Mouse (Mus musculus): Measurements from ENCODE around the gene Grik3. TPM values are rescaled to one million over a fixed set of nuclear protein-coding genes. Genes with fewer than 3 reads are reported as not detected.

The Grik3 gene
- polyA plus RNA-seq, 1 experiment = not detected

- H3K79me2 ChIP-seq (ENCODE audit: control insufficient read depth, insufficient read depth) = no peaks in the 10 kb centered on the region
- H3K36me3 ChIP-seq (ENCODE audit: control insufficient read depth, insufficient read depth) = no peaks in the 10 kb centered on the region
- no peak overlapping the region for H3ac ChIP-seq (ENCODE audit: control insufficient read depth, insufficient read length)
- no peak overlapping the region for H3K4me2 ChIP-seq (ENCODE audit: low read depth)
- no peak overlapping the region for H3K4me3 ChIP-seq
- no peak for TF ChIP-seq USF1 (IDR thresholded peaks at IDR 0.05; ENCODE audit: low read depth)
- TF ChIP-seq REST (IDR thresholded peaks at IDR 0.05; ENCODE audit: insufficient read depth, insufficient read length) = no peak
- no peak for TF ChIP-seq SRF (IDR thresholded peaks at IDR 0.05; ENCODE audit: control insufficient read depth, insufficient read length, low read depth)
- TF ChIP-seq MYOG (IDR thresholded peaks at IDR 0.05; ENCODE audit: control insufficient read depth in 1 of 3, insufficient read depth in 1 of 3, insufficient read length in 2 of 3, low read depth in 2 of 3) = no peak
- TF ChIP-seq POLR2A (IDR thresholded peaks at IDR 0.05; ENCODE audit: insufficient read length, low read depth) = no peak
- no peak for TF ChIP-seq POLR2AphosphoS2 (IDR thresholded peaks at IDR 0.05; ENCODE audit: insufficient read length, low read depth)
- no peak for TF ChIP-seq E2F4 (IDR thresholded peaks at IDR 0.05; ENCODE audit: insufficient read depth)
- TF ChIP-seq CEBPB (IDR thresholded peaks at IDR 0.05; ENCODE audit: insufficient read depth, poor library complexity, severe bottlenecking) = no peak
- no peak for TF ChIP-seq MAX (IDR thresholded peaks at IDR 0.05; ENCODE audit: low read depth)
- no peak for TF ChIP-seq MYOD1 (IDR thresholded peaks at IDR 0.05; ENCODE audit: control insufficient read depth in 1 of 3, insufficient read length in 2 of 3, low read depth in 2 of 3)
- TF ChIP-seq TCF12 (IDR thresholded peaks at IDR 0.05; ENCODE audit: insufficient read depth, poor library complexity, severe bottlenecking) = no peak
- no peaks in the 10 kb centered on the region for H3K27me3 ChIP-seq (ENCODE audit: control insufficient read depth, insufficient read depth, insufficient read length)
Measured at GRCm38 (mm10) chr4:125498866-125499265, 8.4 kb downstream of the Grik3 start.

GRCm38 (mm10) chr4:125502861-125503260 is 12.4 kb downstream of the Grik3 start:
- Histone ChIP-seq H3K4me2 (ENCODE audit: low read depth) (no peak overlapping the region), H3K4me3 (no peak overlapping the region), H3K79me2 (ENCODE audit: control insufficient read depth, insufficient read depth) (no peaks in the 10 kb centered on the region), H3K36me3 (ENCODE audit: control insufficient read depth, insufficient read depth) (no peaks in the 10 kb centered on the region), H3ac (ENCODE audit: control insufficient read depth, insufficient read length) (no peak overlapping the region), H3K27me3 (ENCODE audit: control insufficient read depth, insufficient read depth, insufficient read length) (no peaks in the 10 kb centered on the region)
- TF ChIP-seq TCF3 (IDR thresholded peaks at IDR 0.05; ENCODE audit: insufficient read length, low read depth) (no peak), MYOD1 (IDR thresholded peaks at IDR 0.05; ENCODE audit: control insufficient read depth in 1 of 3, insufficient read length in 2 of 3, low read depth in 2 of 3) (no peak), SRF (IDR thresholded peaks at IDR 0.05; ENCODE audit: control insufficient read depth, insufficient read length, low read depth) (no peak), CEBPB (IDR thresholded peaks at IDR 0.05; ENCODE audit: insufficient read depth, poor library complexity, severe bottlenecking) (no peak), POLR2AphosphoS2 (IDR thresholded peaks at IDR 0.05; ENCODE audit: insufficient read length, low read depth) (no peak), USF1 (IDR thresholded peaks at IDR 0.05; ENCODE audit: low read depth) (no peak), E2F4 (IDR thresholded peaks at IDR 0.05; ENCODE audit: insufficient read depth) (no peak), POLR2A (IDR thresholded peaks at IDR 0.05; ENCODE audit: insufficient read length, low read depth) (no peak), MAX (IDR thresholded peaks at IDR 0.05; ENCODE audit: low read depth) (no peak), TCF12 (IDR thresholded peaks at IDR 0.05; ENCODE audit: insufficient read depth, poor library complexity, severe bottlenecking) (no peak)

- Histone ChIP-seq H3K4me3 (no peak overlapping the region), H3K36me3 (ENCODE audit: control insufficient read depth, insufficient read depth) (no peaks in the 10 kb centered on the region), H3K4me2 (ENCODE audit: low read depth) (no peak overlapping the region), H3ac (ENCODE audit: control insufficient read depth, insufficient read length) (no peak overlapping the region), H3K79me2 (ENCODE audit: control insufficient read depth, insufficient read depth) (no peaks in the 10 kb centered on the region), H3K27me3 (ENCODE audit: control insufficient read depth, insufficient read depth, insufficient read length) (no peaks in the 10 kb centered on the region)
- TF ChIP-seq REST (IDR thresholded peaks at IDR 0.05; ENCODE audit: insufficient read depth, insufficient read length) (no peak), TCF3 (IDR thresholded peaks at IDR 0.05; ENCODE audit: insufficient read length, low read depth) (no peak), MYOD1 (IDR thresholded peaks at IDR 0.05; ENCODE audit: control insufficient read depth in 1 of 3, insufficient read length in 2 of 3, low read depth in 2 of 3) (no peak), POLR2A (IDR thresholded peaks at IDR 0.05; ENCODE audit: insufficient read length, low read depth) (no peak), MYOG (IDR thresholded peaks at IDR 0.05; ENCODE audit: control insufficient read depth in 1 of 3, insufficient read depth in 1 of 3, insufficient read length in 2 of 3, low read depth in 2 of 3) (no peak), MAX (IDR thresholded peaks at IDR 0.05; ENCODE audit: low read depth) (no peak), TCF12 (IDR thresholded peaks at IDR 0.05; ENCODE audit: insufficient read depth, poor library complexity, severe bottlenecking) (no peak), POLR2AphosphoS2 (IDR thresholded peaks at IDR 0.05; ENCODE audit: insufficient read length, low read depth) (no peak), USF1 (IDR thresholded peaks at IDR 0.05; ENCODE audit: low read depth) (no peak), CEBPB (IDR thresholded peaks at IDR 0.05; ENCODE audit: insufficient read depth, poor library complexity, severe bottlenecking) (no peak)
Measured at GRCm38 (mm10) chr4:125512434-125512833, 21.9 kb downstream of the Grik3 start.

- TF ChIP-seq MYOD1 (IDR thresholded peaks at IDR 0.05; ENCODE audit: control insufficient read depth in 1 of 3, insufficient read length in 2 of 3, low read depth in 2 of 3) (no peak), TCF3 (IDR thresholded peaks at IDR 0.05; ENCODE audit: insufficient read length, low read depth) (no peak), SRF (IDR thresholded peaks at IDR 0.05; ENCODE audit: control insufficient read depth, insufficient read length, low read depth) (no peak), POLR2AphosphoS2 (IDR thresholded peaks at IDR 0.05; ENCODE audit: insufficient read length, low read depth) (no peak), TCF12 (IDR thresholded peaks at IDR 0.05; ENCODE audit: insufficient read depth, poor library complexity, severe bottlenecking) (no peak), POLR2A (IDR thresholded peaks at IDR 0.05; ENCODE audit: insufficient read length, low read depth) (no peak), REST (IDR thresholded peaks at IDR 0.05; ENCODE audit: insufficient read depth, insufficient read length) (no peak), CEBPB (IDR thresholded peaks at IDR 0.05; ENCODE audit: insufficient read depth, poor library complexity, severe bottlenecking) (no peak), USF1 (IDR thresholded peaks at IDR 0.05; ENCODE audit: low read depth) (no peak), E2F4 (IDR thresholded peaks at IDR 0.05; ENCODE audit: insufficient read depth) (no peak), MYOG (IDR thresholded peaks at IDR 0.05; ENCODE audit: control insufficient read depth in 1 of 3, insufficient read depth in 1 of 3, insufficient read length in 2 of 3, low read depth in 2 of 3) (no peak), MAX (IDR thresholded peaks at IDR 0.05; ENCODE audit: low read depth) (no peak)
- Histone ChIP-seq H3K27me3 (ENCODE audit: control insufficient read depth, insufficient read depth, insufficient read length) (no peaks in the 10 kb centered on the region), H3K4me2 (ENCODE audit: low read depth) (no peak overlapping the region), H3K79me2 (ENCODE audit: control insufficient read depth, insufficient read depth) (no peaks in the 10 kb centered on the region), H3K36me3 (ENCODE audit: control insufficient read depth, insufficient read depth) (no peaks in the 10 kb centered on the region), H3K4me3 (no peak overlapping the region), H3ac (ENCODE audit: control insufficient read depth, insufficient read length) (no peak overlapping the region)
Measured at GRCm38 (mm10) chr4:125515646-125516045, 25.1 kb downstream of the Grik3 start.
